8 mouse cellular contexts compared by ENCODE assay signal in genomic region chr2:76370656-76370922, GRCm38 (mm10). TPM values are rescaled to one million over a fixed set of nuclear protein-coding genes. Genes with fewer than 3 reads are reported as not detected.
DNase-seq lines count a peak whose midpoint lies in the region; ATAC-seq and TF ChIP-seq lines count a peak whose summit lies in the region.

No protein-coding gene starts in this region.

- H3K4me3 ChIP-seq in lung, adult 2 months (replicated peaks; ENCODE audit: extremely low read depth, low read depth, low read length) = peak overlapping the region; percentile 95
- peak overlapping the region; percentile 96 for H3K4me3 ChIP-seq in embryonic facial prominence, embryonic 13.5 days
- H3K4me3 ChIP-seq in intestine, embryonic 15.5 days (replicated peaks) = peak overlapping the region; percentile 99
- H3K4me3 ChIP-seq in neural tube, embryonic 12.5 days = peak overlapping the region; percentile 93

- TF ChIP-seq CTCF in lung, adult 2 months (IDR thresholded peaks at IDR 0.05; ENCODE audit: insufficient read depth, low read length) = no peak

- WGBS in lung, adult 2 months = 1% methylated on average over 7 of the region's 7 CpGs
- WGBS in embryonic facial prominence, embryonic 13.5 days = 1% methylated on average over 7 of the region's 7 CpGs
- WGBS in intestine, embryonic 15.5 days = 4% methylated on average over 7 of the region's 7 CpGs
- 5% methylated on average over 7 of the region's 7 CpGs for WGBS in neural tube, embryonic 12.5 days

- no peaks in the 10 kb centered on the region; the same call in 1 of the 2 replicates for H3K27me3 ChIP-seq in embryonic facial prominence, embryonic 13.5 days
- H3K27me3 ChIP-seq in intestine, embryonic 15.5 days (replicated peaks) = no peaks in the 10 kb centered on the region
- no peaks in the 10 kb centered on the region for H3K27me3 ChIP-seq in neural tube, embryonic 12.5 days (replicated peaks)

- H3K4me2 ChIP-seq in embryonic facial prominence, embryonic 13.5 days = peak overlapping the region; percentile 88
- peak overlapping the region; percentile 95 for H3K4me2 ChIP-seq in intestine, embryonic 15.5 days (replicated peaks)
- peak overlapping the region; percentile 79 for H3K4me2 ChIP-seq in neural tube, embryonic 12.5 days (replicated peaks)

- no peak for DNase-seq in lung, adult 2 months
- DNase-seq in lung, postnatal 10 days = no peak
- no peak for DNase-seq in adrenal gland, adult 18-20 months (ENCODE audit: low spot score in 2 of 2)
- DNase-seq in urinary bladder, postnatal 25 days (ENCODE audit: low spot score) = no peak
- no peak for DNase-seq in cerebellum, postnatal 14 days

- peaks cover 3% of the 10 kb centered on the region; the same call in 1 of the 2 replicates for H3K4me1 ChIP-seq in lung, adult 2 months (ENCODE audit: control insufficient read depth, insufficient read depth, low read length)
- H3K4me1 ChIP-seq in embryonic facial prominence, embryonic 13.5 days = peaks cover 8% of the 10 kb centered on the region
- H3K4me1 ChIP-seq in intestine, embryonic 15.5 days (replicated peaks) = peaks cover 4% of the 10 kb centered on the region; the same call in 1 of the 2 replicates
- H3K4me1 ChIP-seq in neural tube, embryonic 12.5 days = peaks cover 8% of the 10 kb centered on the region

- TF ChIP-seq POLR2A in lung, adult 2 months (IDR thresholded peaks at IDR 0.05; ENCODE audit: borderline replicate concordance, extremely low read depth, low read depth, low read length) = no peak

- H3K9me3 ChIP-seq in embryonic facial prominence, embryonic 13.5 days = no peaks in the 10 kb centered on the region
- no peaks in the 10 kb centered on the region for H3K9me3 ChIP-seq in intestine, embryonic 15.5 days
- H3K9me3 ChIP-seq in neural tube, embryonic 12.5 days = no peaks in the 10 kb centered on the region

- peaks cover 18% of the 10 kb centered on the region for H3K36me3 ChIP-seq in embryonic facial prominence, embryonic 13.5 days
- 0 out of 2 replicates have a peak, but pooled peaks cover 3% of the 10 kb centered on the region for H3K36me3 ChIP-seq in intestine, embryonic 15.5 days
- peaks cover 15% of the 10 kb centered on the region for H3K36me3 ChIP-seq in neural tube, embryonic 12.5 days

- H3K9ac ChIP-seq in embryonic facial prominence, embryonic 13.5 days = peak overlapping the region; percentile 88
- H3K9ac ChIP-seq in intestine, embryonic 15.5 days = peak overlapping the region; percentile 83
- H3K9ac ChIP-seq in neural tube, embryonic 12.5 days = peak overlapping the region; percentile 84

- no peak for ATAC-seq in embryonic facial prominence, embryonic 13.5 days (ENCODE audit: insufficient number of reproducible peaks, insufficient read depth, low FRiP score, low TSS enrichment, low read depth)
- no peak; the same call in 1 of the 2 replicates for ATAC-seq in intestine, embryonic 15.5 days
- no peak for ATAC-seq in neural tube, embryonic 12.5 days (ENCODE audit: low FRiP score, low read depth)

- no peak overlapping the region; the same call in 1 of the 2 replicates for H3K27ac ChIP-seq in embryonic facial prominence, embryonic 13.5 days
- H3K27ac ChIP-seq in intestine, embryonic 15.5 days = no peak overlapping the region
- H3K27ac ChIP-seq in neural tube, embryonic 12.5 days = no peak overlapping the region

RNA-seq across cellular contexts. Expression of gene Rbm45, which starts 0.8 kb away (rescaled TPM):
- polyA plus RNA-seq in lung, adult 2 months (2012; rRNA removed) = 9.5 and 12.0 TPM in 2 replicates
- polyA plus RNA-seq in embryonic facial prominence, embryonic 13.5 days (2015; fragmentation: Nextera tagmentation; extraction: Ambion mirVana) = 18.0 and 21.7 TPM in 2 replicates
- 15.3 and 18.8 TPM in 2 replicates for polyA plus RNA-seq in intestine, embryonic 15.5 days (2015; fragmentation: Nextera tagmentation; extraction: Ambion mirVana)
- polyA plus RNA-seq in neural tube, embryonic 12.5 days (2016; fragmentation: Nextera tagmentation; extraction: Ambion mirVana) = 14.1 and 18.6 TPM in 2 replicates
- 10 to 100 TPM; 31.2 to 39.7 TPM for total RNA-seq in adrenal gland, adult 18-20 months (2021)

RNA-seq across cellular contexts. Expression of gene Cyct, which starts 10.3 kb away (rescaled TPM):
- not detected in 2 replicates for polyA plus RNA-seq in lung, adult 2 months (2012; rRNA removed)
- polyA plus RNA-seq in embryonic facial prominence, embryonic 13.5 days (2015; fragmentation: Nextera tagmentation; extraction: Ambion mirVana) = not detected in 2 replicates
- not detected in 2 replicates for polyA plus RNA-seq in intestine, embryonic 15.5 days (2015; fragmentation: Nextera tagmentation; extraction: Ambion mirVana)
- polyA plus RNA-seq in neural tube, embryonic 12.5 days (2016; fragmentation: Nextera tagmentation; extraction: Ambion mirVana) = not detected in 2 replicates
- not detected for total RNA-seq in adrenal gland, adult 18-20 months (2021)

RNA-seq across cellular contexts. Expression of gene Pde11a, which starts 32.0 kb away (rescaled TPM):
- polyA plus RNA-seq in lung, adult 2 months (2012; rRNA removed) = 0.25 TPM in 1 of 2 replicates, not detected in the other
- 0.28 and 0.32 TPM in 2 replicates for polyA plus RNA-seq in embryonic facial prominence, embryonic 13.5 days (2015; fragmentation: Nextera tagmentation; extraction: Ambion mirVana)
- 0.39 and 0.57 TPM in 2 replicates for polyA plus RNA-seq in intestine, embryonic 15.5 days (2015; fragmentation: Nextera tagmentation; extraction: Ambion mirVana)
- polyA plus RNA-seq in neural tube, embryonic 12.5 days (2016; fragmentation: Nextera tagmentation; extraction: Ambion mirVana) = 0.48 and 0.86 TPM in 2 replicates
- under 1 TPM in 1 of 2 experiments, not detected in 1; 0.17 TPM for total RNA-seq in adrenal gland, adult 18-20 months (2021)

RNA-seq across cellular contexts. Expression of gene Osbpl6, which starts 35.7 kb away (rescaled TPM):
- polyA plus RNA-seq in lung, adult 2 months (2012; rRNA removed) = 64.5 and 74.9 TPM in 2 replicates
- polyA plus RNA-seq in embryonic facial prominence, embryonic 13.5 days (2015; fragmentation: Nextera tagmentation; extraction: Ambion mirVana) = 16.5 and 18.6 TPM in 2 replicates
- 8.3 and 11.2 TPM in 2 replicates for polyA plus RNA-seq in intestine, embryonic 15.5 days (2015; fragmentation: Nextera tagmentation; extraction: Ambion mirVana)
- polyA plus RNA-seq in neural tube, embryonic 12.5 days (2016; fragmentation: Nextera tagmentation; extraction: Ambion mirVana) = 26.4 and 33.1 TPM in 2 replicates
- 10 to 100 TPM; 23.6 to 34.9 TPM for total RNA-seq in adrenal gland, adult 18-20 months (2021)
